Mouse (Mus musculus) ES-E14 (cell line): Measurements from ENCODE around the gene Bad. TPM values are rescaled to one million over a fixed set of nuclear protein-coding genes. Genes with fewer than 3 reads are reported as not detected.

Source experiments
- DNase-seq: peaks from one replicate; pipeline ENCODE4 v3.0.0-alpha.2; 2013; ENCODE audit warnings: low read depth, low spot score
- H3K27ac ChIP-seq: 2 replicates; pipeline ENCODE4 v1.5.1; 2012; ENCODE audit warnings: low read depth, mild to moderate bottlenecking, low read length, moderate library complexity, mixed read lengths; ENCODE audit not compliant: poor library complexity, insufficient read depth, severe bottlenecking
- H3K36me3 ChIP-seq: 2 replicates; pipeline ENCODE4 v1.6.1; 2012; ENCODE audit warnings: mild to moderate bottlenecking, low read length, moderate library complexity, mixed read lengths; ENCODE audit not compliant: control insufficient read depth, poor library complexity, insufficient read depth, severe bottlenecking
- H3K4me1 ChIP-seq, 2 experiments: fragments of 150-350 bp in 1 of 2; sonication (generic) in 1 of 2; 2 replicates each; pipeline ENCODE4 v1.6.1; 2012; ENCODE audit warnings: low read length in 2 of 2, mild to moderate bottlenecking in 1 of 2, mixed read lengths in 1 of 2; ENCODE audit not compliant: control insufficient read depth in 2 of 2, insufficient read depth in 2 of 2, poor library complexity in 1 of 2
- H3K4me3 ChIP-seq, 2 experiments: fragments of 150-350 bp in 1 of 2; sonication (generic) in 1 of 2; 2 replicates each; pipeline ENCODE4 v1.5.1; 2012; ENCODE audit warnings: low read length in 2 of 2, low read depth in 1 of 2, mild to moderate bottlenecking in 1 of 2, mixed read lengths in 1 of 2; ENCODE audit not compliant: insufficient read depth in 1 of 2, poor library complexity in 1 of 2, severe bottlenecking in 1 of 2
- H3K9ac ChIP-seq: 2 replicates; pipeline ENCODE4 v1.6.1; 2012; ENCODE audit warnings: low read depth, mild to moderate bottlenecking, low read length, mixed read lengths; ENCODE audit not compliant: poor library complexity, insufficient read depth, severe bottlenecking
- H3K9me3 ChIP-seq: fragments of 150-350 bp; sonication (generic); 2 replicates; pipeline ENCODE4 v1.6.1; 2012; ENCODE audit warnings: low read depth, mild to moderate bottlenecking, low read length; ENCODE audit not compliant: control insufficient read depth, insufficient read depth
- CHD2 ChIP-seq: IDR thresholded peaks from 2 replicates; pipeline ENCODE4 v1.6.1; 2014; ENCODE audit warnings: mild to moderate bottlenecking, low read depth, low read length, inconsistent platforms
- HCFC1 ChIP-seq: IDR thresholded peaks from 2 replicates; pipeline ENCODE4 v1.6.1; 2012; ENCODE audit warnings: low read length, inconsistent platforms, borderline replicate concordance; ENCODE audit not compliant: insufficient read depth
- MAFK ChIP-seq: IDR thresholded peaks from 2 replicates; pipeline ENCODE4 v1.6.1; 2014; ENCODE audit warnings: mild to moderate bottlenecking, low read depth, low read length, inconsistent platforms; ENCODE audit not compliant: insufficient read depth
- ZC3H11A ChIP-seq: IDR thresholded peaks from 2 replicates; pipeline ENCODE4 v1.6.1; 2012; ENCODE audit warnings: low read depth, mild to moderate bottlenecking, inconsistent platforms, low read length, borderline replicate concordance
- ZNF384 ChIP-seq: IDR thresholded peaks from 2 replicates; pipeline ENCODE4 v1.6.1; 2012; ENCODE audit warnings: low read depth, low read length, inconsistent platforms
- in situ Hi-C, 2 experiments: fragments of 600-800 bp; cut with MboI; formaldehyde crosslinking; loops; one replicate each; pipeline ENCODE4 v1.15.1; 2025; ENCODE audit warnings: low sequenced_read_pairs in 2 of 2, inconsistent platforms in 1 of 2; ENCODE audit not compliant: unreplicated experiment in 2 of 2
- total RNA-seq: library from RNA; depleted of rRNA; stranded (reverse); fragments of 300-350 nt; gene quantifications from 2 replicates; pipeline ENCODE4 v1.2.3, GENCODE M21; 2012

Gene Bad
- total RNA-seq, 1 experiment, result 22.9 TPM

GRCm38 (mm10) chr19:6919876-6920740 is 21.6 kb upstream of the Bad start:
- Histone ChIP-seq H3K4me3 (peak overlapping the region; percentile 72 to 83), H3K36me3 (peaks cover 2% of the 10 kb centered on the region; the same call in 1 of the 2 replicates), H3K9me3 (no peaks in the 10 kb centered on the region), H3K4me1 (peaks cover 3 to 13% of the 10 kb centered on the region in 2 experiments; a peak in 3 of 4 replicates), H3K9ac (0 out of 2 replicates have a peak overlapping the region, but pooled peaks have one; percentile 12), H3K27ac (no peak overlapping the region)
- TF ChIP-seq ZNF384 (no peak), CHD2 (no peak)
- no peak for DNase-seq
- in situ Hi-C loops, result no loop called here

DNA sequence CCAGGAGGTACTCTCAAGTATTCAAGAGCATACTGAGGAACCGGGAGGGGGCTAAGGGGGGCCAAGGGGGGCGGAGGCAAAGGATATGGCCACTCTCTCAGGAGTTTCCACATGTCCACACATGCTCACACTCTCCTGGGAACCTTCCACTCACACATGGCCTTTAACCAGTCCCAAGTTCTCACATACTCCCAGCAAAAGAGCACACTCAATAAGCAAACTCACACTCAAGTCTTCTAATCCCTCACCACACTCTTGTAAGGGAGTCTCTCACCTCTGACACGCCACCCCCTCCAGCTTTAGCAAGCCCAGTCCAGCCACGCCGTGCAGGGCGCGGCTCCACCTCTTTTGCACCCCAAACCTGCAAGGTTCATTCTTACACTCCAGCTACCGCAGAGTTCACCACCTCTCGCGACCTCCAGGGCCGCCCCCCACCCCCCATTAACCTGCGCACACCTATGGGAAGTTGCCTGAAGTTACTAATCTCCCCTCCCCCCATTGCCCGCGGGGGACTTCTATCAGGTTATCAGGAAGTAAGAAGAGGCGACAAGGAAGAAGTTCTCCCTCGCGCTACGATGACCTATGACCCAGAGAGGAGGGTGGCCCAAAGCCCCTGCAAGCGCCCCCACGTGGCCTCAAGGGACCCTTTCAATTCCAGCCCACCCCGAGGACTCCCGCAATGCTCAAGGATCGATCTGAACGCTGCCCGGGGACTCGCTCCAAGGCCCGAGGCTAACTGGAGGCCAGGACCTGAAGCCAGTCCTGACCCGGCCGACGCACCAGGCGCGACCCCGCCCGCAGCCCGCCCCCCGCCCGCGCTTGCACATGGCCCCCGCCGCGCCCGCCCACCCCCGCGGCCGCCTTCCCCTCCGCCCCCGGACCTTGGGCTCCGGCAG is 20.7 kb upstream of the Bad start:
- peak overlapping the region; percentile 72 to 83 for H3K4me3 ChIP-seq
- peak overlapping the region; percentile 77 for H3K27ac ChIP-seq
- peaks cover 3 to 15% of the 10 kb centered on the region in 2 experiments; a peak in 3 of 4 replicates for H3K4me1 ChIP-seq
- H3K9me3 ChIP-seq, result no peaks in the 10 kb centered on the region
- peaks cover 2% of the 10 kb centered on the region; the same call in 1 of the 2 replicates for H3K36me3 ChIP-seq
- H3K9ac ChIP-seq, result peak overlapping the region; percentile 83
- TF ChIP-seq HCFC1 (no peak), CHD2 (no peak; the same call in 1 of the 2 replicates), ZC3H11A (no peak), ZNF384 (no peak), MAFK (no peak)
- DNase-seq, result peak; percentile 61
- in situ Hi-C loops, result no loop called here

DNA sequence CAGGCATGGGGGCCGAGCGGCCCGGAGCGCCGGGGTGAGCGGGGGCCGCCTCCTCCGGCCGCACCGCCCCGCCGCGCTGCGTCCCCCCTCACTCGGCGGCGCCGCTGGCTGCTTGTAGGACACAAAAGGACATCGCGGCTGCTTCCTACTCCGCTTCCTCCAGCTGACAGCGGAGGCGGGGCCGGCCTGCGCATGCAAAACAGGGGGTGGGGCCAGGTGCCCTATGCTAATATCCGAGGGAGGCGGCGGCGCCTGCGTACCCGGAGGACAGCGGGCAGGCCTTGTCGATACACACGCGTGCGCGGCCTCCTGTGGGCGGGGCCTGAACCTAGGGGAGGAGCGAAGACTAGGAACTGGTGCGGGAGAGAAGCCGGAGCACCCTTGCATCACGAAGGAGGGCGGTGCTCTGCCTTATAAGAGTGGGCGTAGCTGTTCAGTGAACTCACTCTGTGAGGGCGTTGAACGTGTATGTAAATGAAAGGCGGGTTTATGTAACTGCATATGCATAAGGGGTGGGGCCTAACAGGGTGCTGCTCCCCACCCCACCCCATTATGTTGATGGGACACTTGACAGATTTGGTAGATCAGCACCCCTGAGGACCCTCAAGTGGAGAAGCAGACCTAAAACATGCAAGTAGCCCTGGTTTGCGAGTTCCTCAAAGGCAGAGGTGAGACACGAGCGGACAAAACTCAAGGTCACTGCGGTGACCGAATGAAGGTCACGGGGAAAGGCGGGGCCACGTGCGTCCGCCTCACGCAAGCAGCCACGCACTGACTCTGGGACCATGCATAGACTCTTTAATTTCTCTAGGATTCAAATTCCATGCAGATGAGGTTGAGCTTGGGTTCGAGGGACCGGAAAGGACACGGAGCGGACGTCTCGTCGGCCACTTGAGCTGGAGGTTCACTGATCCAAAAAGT is 19.8 kb upstream of the Bad start, which contains the start of gene Esrra:
Esrra (minus strand) TSS at position 167 of the 921 bp plus-strand sequence.
- in situ Hi-C loops, result no loop called here
- H3K9ac ChIP-seq, result peak within 1 kb of the TSS; percentile 83
- peak; percentile 100 for DNase-seq
- H3K36me3 ChIP-seq, result peaks cover 2% of the 10 kb centered on the region; the same call in 1 of the 2 replicates
- H3K4me1 ChIP-seq, result peaks cover 3 to 17% of the 10 kb centered on the region in 2 experiments; a peak in 3 of 4 replicates
- H3K9me3 ChIP-seq, result no peaks in the 10 kb centered on the region
- 0 out of 2 replicates have a peak, but pooled peaks have one; percentile 19 for TF ChIP-seq MAFK
- TF ChIP-seq CHD2, result no peak
- peak within 1 kb of the TSS; percentile 77 for H3K27ac ChIP-seq
- peak within 1 kb of the TSS; percentile 72 to 83 for H3K4me3 ChIP-seq

GRCm38 (mm10) chr19:6922901-6923735 is 18.5 kb upstream of the Bad start:
- Histone ChIP-seq H3K36me3 (peaks cover 2% of the 10 kb centered on the region; the same call in 1 of the 2 replicates), H3K4me3 (no peak overlapping the region), H3K9me3 (no peaks in the 10 kb centered on the region), H3K9ac (no peak overlapping the region), H3K4me1 (peaks cover 3 to 19% of the 10 kb centered on the region in 2 experiments; a peak in 3 of 4 replicates), H3K27ac (no peak overlapping the region)
- TF ChIP-seq ZC3H11A, result no peak
- TF ChIP-seq HCFC1, result no peak
- TF ChIP-seq MAFK, result no peak
- no peak for TF ChIP-seq ZNF384
- no peak for TF ChIP-seq CHD2
- DNase-seq, result no peak
- in situ Hi-C loops, result no loop called here
